Mouse (Mus musculus) spleen, adult 10 weeks (tissue): Measurements from ENCODE around the gene Pym1. TPM values are rescaled to one million over a fixed set of nuclear protein-coding genes. Genes with fewer than 3 reads are reported as not detected.

Experiments used
- polyA plus RNA-seq: library from polyadenylated mRNA; stranded (reverse); fragments of 350-450 nt; fragmentation: Illumina TruSeq; extraction: RNeasy Lipid Tissue Mini Kit (QIAGEN cat#74804); gene quantifications from one replicate; pipeline ENCODE4 v1.2.3, GENCODE M21; 2015; ENCODE audit warnings: low replicate concordance; ENCODE audit not compliant: insufficient read depth

The Pym1 gene
- 26.8 TPM for polyA plus RNA-seq

GRCm38 (mm10) chr10:128747646-128748251, at the start of gene Pym1:
Gene Pym1, plus strand, starts transcription at chr10:128747889.

DNA sequence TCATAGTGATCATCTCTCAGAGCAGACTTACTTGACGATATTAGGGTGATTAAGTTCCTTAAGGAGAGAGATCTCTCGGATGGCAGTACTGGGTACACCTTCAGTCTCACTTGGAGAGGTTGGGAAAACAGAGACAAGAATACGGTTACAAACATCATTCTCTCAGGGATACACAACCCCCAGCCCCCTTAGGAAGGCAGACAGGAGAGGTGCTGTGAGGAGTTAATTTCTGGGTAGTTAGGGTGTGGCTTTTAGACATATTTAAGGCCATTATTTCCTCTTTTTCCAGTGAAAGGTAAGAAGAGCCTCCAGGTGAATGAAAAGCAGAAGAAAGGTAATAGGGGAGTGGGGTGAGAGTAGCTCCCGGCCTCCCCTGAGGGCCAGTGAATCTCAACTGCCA, 43.8 kb upstream of the Pym1 start, which contains the start of gene Pmel:
Pmel (plus strand) TSS at position 301 of the 400 bp plus-strand sequence.

DNA sequence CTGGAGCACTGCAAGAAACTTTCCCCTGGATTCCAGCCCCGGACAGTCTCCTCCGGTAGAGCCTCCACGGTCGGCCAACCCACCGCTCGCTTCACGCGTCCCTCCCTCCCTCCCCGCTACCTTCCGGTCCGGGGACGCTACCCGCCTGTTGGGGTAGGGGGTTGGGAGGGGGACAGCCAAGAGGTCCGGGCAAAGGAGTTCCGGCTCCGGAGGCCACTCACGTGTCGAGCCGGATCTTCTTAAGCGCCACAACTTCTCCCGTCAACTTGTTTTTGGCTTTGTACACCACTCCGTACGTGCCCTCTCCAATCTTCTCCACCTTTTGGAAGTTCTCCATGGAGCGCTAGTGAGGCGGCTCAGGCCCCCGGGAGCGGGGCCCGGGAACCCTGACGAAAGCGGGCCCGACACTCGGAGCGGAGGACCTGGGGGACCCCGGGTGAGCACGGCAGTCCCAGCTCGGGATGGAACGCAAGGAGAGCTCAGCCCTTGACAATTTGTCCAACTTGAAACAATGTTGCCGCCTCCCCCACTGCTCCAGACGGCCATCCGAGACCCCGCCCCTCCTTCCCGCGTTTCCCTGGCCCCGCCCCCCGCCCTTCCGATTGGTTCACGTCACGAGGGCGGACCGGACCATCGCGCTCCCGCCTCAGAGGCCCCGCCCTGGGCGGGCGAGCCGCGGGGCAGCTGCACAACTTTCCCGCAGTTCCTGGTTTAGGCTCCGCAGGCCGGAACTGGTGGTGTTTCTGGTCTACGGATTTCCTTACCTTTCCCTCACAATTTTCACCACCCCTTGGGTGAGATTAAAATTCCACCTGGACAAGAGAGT, 43.0 kb upstream of the Pym1 start, which contains the start of gene Cdk2:
Cdk2 (minus strand) TSS at position 541 of the 826 bp plus-strand sequence.

DNA sequence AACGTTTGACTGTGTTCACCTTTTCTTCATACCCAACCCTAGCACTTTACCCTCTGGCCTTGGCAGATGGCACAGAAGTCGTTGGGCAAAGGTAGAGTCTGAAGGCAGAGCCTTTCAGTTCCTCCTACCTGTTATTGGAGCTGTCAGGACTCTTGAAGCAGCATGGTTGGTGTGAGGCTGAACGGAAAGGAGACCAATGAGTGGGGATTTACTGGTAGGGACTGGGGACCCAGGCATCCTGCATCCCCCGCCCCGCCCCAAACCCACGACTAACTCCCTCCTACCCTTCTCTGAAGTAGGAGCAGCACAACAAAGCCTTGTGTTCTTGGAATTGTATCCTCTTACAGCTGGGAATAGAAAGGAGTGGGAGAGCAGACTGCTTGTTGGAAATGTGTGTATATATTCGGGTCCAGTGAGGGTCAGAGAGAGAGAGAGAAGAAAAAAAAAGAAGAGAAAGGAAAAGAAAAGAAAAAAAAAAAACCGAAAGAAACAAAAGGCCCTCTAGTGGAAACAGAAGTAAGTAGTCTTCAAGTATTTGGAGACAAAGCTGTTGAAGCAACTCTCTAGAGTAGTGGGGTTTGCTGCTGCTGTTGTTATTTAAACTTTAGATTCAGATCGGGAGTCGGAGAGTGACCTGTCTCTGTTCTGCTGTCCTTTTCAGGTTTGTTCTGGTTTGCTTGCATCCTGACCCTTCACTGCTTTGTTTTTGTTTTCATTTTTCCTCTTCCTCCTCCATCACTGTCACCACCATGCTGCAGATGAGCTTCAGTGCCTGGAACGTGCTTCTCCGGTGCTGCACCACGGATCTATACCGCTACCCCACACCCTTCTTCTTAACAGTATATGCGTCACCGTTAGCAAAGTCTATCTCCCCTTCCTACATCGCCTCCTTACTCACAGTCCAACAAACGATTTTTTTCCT, 2.7 kb upstream of the Pym1 start, which contains the start of gene Dgka:
Dgka (minus strand) TSS at position 176 of the 922 bp plus-strand sequence.

GRCm38 (mm10) chr10:128790398-128791124, 42.9 kb downstream of the Pym1 start, which contains the start of gene Mmp19:
Gene Mmp19, plus strand, starts transcription at chr10:128790910.

DNA sequence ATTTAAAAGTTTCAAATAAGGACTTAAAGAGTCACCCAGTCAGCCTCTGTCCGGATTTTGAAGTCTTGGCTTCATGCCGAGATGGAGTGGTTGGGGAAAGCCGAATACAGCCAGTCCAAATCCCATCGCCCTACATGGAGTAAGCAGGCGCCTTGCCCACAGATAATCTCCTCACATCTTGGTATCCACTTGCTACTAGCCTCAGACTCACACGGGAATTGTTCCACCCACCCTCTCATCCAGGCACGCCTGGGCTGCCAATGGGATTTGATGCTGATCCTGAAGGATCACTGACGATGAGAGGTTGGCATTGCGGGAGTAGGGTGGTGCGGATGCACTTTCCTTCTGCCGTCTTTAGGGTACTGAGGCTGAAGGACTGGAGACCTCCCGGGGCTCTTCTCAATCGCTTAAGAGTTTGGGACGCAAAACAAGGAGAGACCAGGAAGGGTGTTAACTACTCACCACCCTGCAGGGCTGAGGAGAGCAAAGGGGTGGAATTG, 56.1 kb downstream of the Pym1 start, which contains the start of gene Dnajc14:
Dnajc14 (plus strand) TSS at position 292 of the 500 bp plus-strand sequence.

DNA sequence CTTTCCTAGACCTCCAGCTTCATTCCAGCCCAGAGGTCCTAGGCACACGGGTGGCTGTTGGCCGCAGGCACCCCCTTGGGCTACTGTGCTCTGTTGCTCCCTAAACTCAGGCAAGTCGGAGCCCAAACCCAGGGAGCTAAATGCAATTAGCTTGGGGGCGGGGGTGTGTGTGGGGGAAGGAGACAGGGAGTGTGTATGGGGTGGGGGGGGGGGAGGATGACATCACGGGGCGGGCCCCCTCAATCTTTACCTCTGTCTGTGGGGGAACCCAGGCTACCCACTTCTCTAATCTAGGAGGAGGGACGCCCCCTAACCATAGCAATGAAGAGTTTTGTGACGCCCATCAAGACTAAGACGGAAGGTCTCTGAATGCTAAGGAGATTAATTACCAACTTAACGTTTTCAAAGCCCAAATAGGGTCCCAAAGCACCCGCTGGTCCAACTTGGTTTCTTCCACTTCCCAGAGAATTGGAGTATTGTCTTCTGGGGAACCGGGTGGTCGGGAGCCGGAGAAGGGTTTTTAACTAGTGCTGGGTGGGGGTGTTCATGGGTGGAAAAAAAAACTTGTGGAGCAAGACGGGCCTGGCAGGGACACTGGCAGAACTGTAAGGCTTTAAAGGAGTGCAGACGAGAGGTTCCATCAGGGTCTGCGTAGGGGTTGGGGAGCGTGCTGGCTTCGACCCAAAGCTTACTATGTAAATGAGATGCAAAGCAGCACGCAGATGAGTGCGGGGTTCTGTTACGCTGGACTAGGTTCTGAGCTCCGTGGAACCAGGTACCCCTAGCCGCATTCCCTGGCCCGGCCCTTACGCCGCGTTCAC, 56.8 kb downstream of the Pym1 start, which contains the start of gene Tmem198b:
Tmem198b (minus strand) TSS at position 100 of the 821 bp plus-strand sequence.

Other genes starting within 250 kb of the Pym1 start
- 0.25 TPM for gene Myl6b, start 249.2 kb upstream of the Pym1 start, polyA plus RNA-seq
- gene Esyt1, start 222.0 kb upstream of the Pym1 start, polyA plus RNA-seq, result 82.6 TPM
- gene Zc3h10, start 200.1 kb upstream of the Pym1 start, polyA plus RNA-seq, result 10.0 TPM
- 904 TPM for gene Rpl41, start 198.6 kb upstream of the Pym1 start, polyA plus RNA-seq
- 149 TPM for gene Pa2g4, start 181.9 kb upstream of the Pym1 start, polyA plus RNA-seq
- gene Erbb3, start 158.2 kb upstream of the Pym1 start, polyA plus RNA-seq, result 2.2 TPM
- 387 TPM for gene Rps26, start 121.1 kb upstream of the Pym1 start, polyA plus RNA-seq
- gene Ikzf4, start 101.9 kb upstream of the Pym1 start, polyA plus RNA-seq, result 1.4 TPM
- gene Suox, start 73.8 kb upstream of the Pym1 start, polyA plus RNA-seq, result 11.8 TPM
- gene Rab5b, start 51.6 kb upstream of the Pym1 start, polyA plus RNA-seq, result 110 TPM
- gene Pmel, start 43.7 kb upstream of the Pym1 start, polyA plus RNA-seq, result 0.30 TPM
- gene Cdk2, start 42.9 kb upstream of the Pym1 start, polyA plus RNA-seq, result 64.5 TPM
- gene Dgka, start 3.0 kb upstream of the Pym1 start, polyA plus RNA-seq, result 222 TPM
- gene Mmp19, start 43.0 kb downstream of the Pym1 start, polyA plus RNA-seq, result 4.1 TPM
- gene Dnajc14, start 56.2 kb downstream of the Pym1 start, polyA plus RNA-seq, result 63.9 TPM
- 10.7 TPM for gene Tmem198b, start 56.5 kb downstream of the Pym1 start, polyA plus RNA-seq
- 193 TPM for gene Sarnp, start 69.4 kb downstream of the Pym1 start, polyA plus RNA-seq
- gene Ormdl2, start 73.8 kb downstream of the Pym1 start, polyA plus RNA-seq, result 55.9 TPM
- gene Gdf11, start 143.8 kb downstream of the Pym1 start, polyA plus RNA-seq, result 20.5 TPM
- 133 TPM for gene Cd63, start 153.1 kb downstream of the Pym1 start, polyA plus RNA-seq
- gene Rdh5, start 175.0 kb downstream of the Pym1 start, polyA plus RNA-seq, result 10.6 TPM
- 64.2 TPM for gene Bloc1s1, start 176.1 kb downstream of the Pym1 start, polyA plus RNA-seq
- 1.9 TPM for gene Itga7, start 185.9 kb downstream of the Pym1 start, polyA plus RNA-seq
- gene Mettl7b, start 213.1 kb downstream of the Pym1 start, polyA plus RNA-seq, result not detected
- gene Olfr9, start 241.5 kb downstream of the Pym1 start, polyA plus RNA-seq, result not detected